Mouse (Mus musculus): ENCODE data around the gene Cklf. TPM values are rescaled to one million over a fixed set of nuclear protein-coding genes. Genes with fewer than 3 reads are reported as not detected.

Gene Cklf
- total and polyA plus RNA-seq, 3 experiments, result 20.7 to 38.8 (median 29.7) TPM

DNA sequence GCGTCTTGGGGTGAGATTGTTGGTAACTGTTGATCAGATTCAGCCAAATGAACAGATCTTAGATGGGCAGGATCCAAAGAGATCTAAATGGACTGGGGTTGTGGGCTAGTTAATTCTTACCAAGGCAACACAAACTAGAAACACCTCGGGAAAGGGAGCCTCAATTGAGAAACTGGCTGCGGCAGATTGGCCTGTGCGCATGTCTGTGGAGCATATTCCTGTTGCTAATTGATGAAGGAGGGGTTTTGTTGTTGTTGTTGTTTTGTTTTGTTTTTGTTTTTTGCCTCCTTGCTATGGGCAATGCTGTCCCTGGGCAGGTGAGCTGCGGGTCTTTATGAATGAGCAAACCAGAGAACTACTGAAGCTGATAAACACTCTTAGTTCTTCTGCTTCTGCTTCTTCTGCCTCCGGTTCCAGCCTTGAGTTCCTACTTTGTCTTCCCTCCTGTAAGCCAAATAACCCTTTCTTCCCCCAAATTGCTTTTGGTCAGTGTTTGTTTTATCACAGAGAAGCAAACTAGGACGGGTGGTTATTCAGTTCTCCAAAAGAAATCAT is 1.1 kb upstream of the Cklf start:
- no peak for DNase-seq (ENCODE audit: extremely low read depth)
- no peaks in the 10 kb centered on the region for H3K27me3 ChIP-seq (replicated peaks)
- no peak for TF ChIP-seq SIN3A (IDR thresholded peaks at IDR 0.05; ENCODE audit: low read length)
- TF ChIP-seq POLR2A (IDR thresholded peaks at IDR 0.05; ENCODE audit: low read depth, low read length), result no peak
- TF ChIP-seq MXI1 (IDR thresholded peaks at IDR 0.05; ENCODE audit: low read depth, low read length), result no peak
- peaks cover 7 to 49% of the 10 kb centered on the region in 2 experiments for H3K4me1 ChIP-seq (ENCODE audit: control insufficient read depth in 1 of 2, insufficient read depth in 2 of 2)
- dilution Hi-C loops (cut with MboI; ENCODE audit: extremely low pct_ligation_motif_present, extremely low pct_unique_long_range_greater_than_20kb, low sequenced_read_pairs) (no loop called here), in situ Hi-C loops (cut with MboI; ENCODE audit: low pct_ligation_motif_present, low pct_unique_long_range_greater_than_20kb, low sequenced_read_pairs) (loop anchor here (10.0 kb wide), 1 partner anchor 85 kb away; the partner anchor contains the start of gene Cmtm3)
- no peaks in the 10 kb centered on the region for H3K9me3 ChIP-seq (replicated peaks; ENCODE audit: low read length)
- H3K9ac ChIP-seq (ENCODE audit: insufficient read depth, low read depth), result no peak overlapping the region
- no peak overlapping the region for H3K4me2 ChIP-seq (ENCODE audit: insufficient read depth, low read depth, poor library complexity, severe bottlenecking)
- no peak overlapping the region for H3K4me3 ChIP-seq (replicated peaks in 1 of 3; ENCODE audit: low read depth in 2 of 3, low read length in 2 of 3, poor library complexity in 1 of 3)
- peaks cover 3 to 13% of the 10 kb centered on the region in 2 experiments for H3K36me3 ChIP-seq (replicated peaks in 1 of 2; ENCODE audit: control insufficient read depth in 1 of 2, insufficient read depth in 1 of 2, low read length in 1 of 2)
- H3K27ac ChIP-seq (ENCODE audit: insufficient read depth, low read depth), result no peak overlapping the region
- peaks cover 2% of the 10 kb centered on the region; the same call in 1 of the 2 replicates for H3K79me2 ChIP-seq (replicated peaks; ENCODE audit: control insufficient read depth, extremely low read depth, insufficient read depth, poor library complexity, severe bottlenecking)

DNA sequence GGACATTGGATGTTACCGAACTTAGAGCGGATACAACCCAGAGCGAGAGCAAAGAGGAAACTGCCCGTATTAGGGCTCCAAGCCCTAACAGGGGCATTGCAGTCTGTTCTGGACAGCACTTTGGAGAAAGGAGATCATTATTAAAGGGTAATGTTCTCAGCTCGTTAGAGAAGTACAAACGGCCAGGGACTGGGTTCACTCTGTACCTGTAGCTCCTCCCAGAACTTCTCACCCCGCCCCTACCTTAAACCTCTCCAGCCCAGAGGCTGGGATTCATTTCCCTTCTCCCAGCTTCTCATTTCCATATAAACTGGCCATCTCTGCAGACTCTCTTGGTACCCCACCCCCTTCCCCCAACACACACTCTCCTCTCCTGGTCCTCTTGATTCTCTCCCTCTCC is 800 bp downstream of the Cklf start:
- DNase-seq (ENCODE audit: extremely low read depth), result peak; percentile 27
- in situ Hi-C loops (cut with MboI; ENCODE audit: low pct_ligation_motif_present, low pct_unique_long_range_greater_than_20kb, low sequenced_read_pairs) (no loop called here), dilution Hi-C loops (cut with MboI; ENCODE audit: extremely low pct_ligation_motif_present, extremely low pct_unique_long_range_greater_than_20kb, low sequenced_read_pairs) (no loop called here)
- no peaks in the 10 kb centered on the region for H3K27me3 ChIP-seq (replicated peaks)
- H3K36me3 ChIP-seq (replicated peaks in 1 of 2; ENCODE audit: control insufficient read depth in 1 of 2, insufficient read depth in 1 of 2, low read length in 1 of 2), result peaks cover 0 to 14% of the 10 kb centered on the region in 2 experiments
- no peak overlapping the region for H3K27ac ChIP-seq (ENCODE audit: insufficient read depth, low read depth)
- peak overlapping the region; percentile 48 for H3K4me2 ChIP-seq (ENCODE audit: insufficient read depth, low read depth, poor library complexity, severe bottlenecking)
- peak overlapping the region; percentile 94 for H3K9ac ChIP-seq (ENCODE audit: insufficient read depth, low read depth)
- H3K9me3 ChIP-seq (replicated peaks; ENCODE audit: low read length), result no peaks in the 10 kb centered on the region
- H3K4me3 ChIP-seq (replicated peaks in 1 of 3; ENCODE audit: low read depth in 2 of 3, low read length in 2 of 3, poor library complexity in 1 of 3), result peak overlapping the region; percentile 82 to 95 (median 94)
- TF ChIP-seq BHLHE40 (IDR thresholded peaks at IDR 0.05; ENCODE audit: low read depth, low read length) (no peak), SMC3 (IDR thresholded peaks at IDR 0.05; ENCODE audit: low read depth, low read length) (no peak), JUN (IDR thresholded peaks at IDR 0.05; ENCODE audit: insufficient read depth, low read depth, low read length) (no peak), MAZ (IDR thresholded peaks at IDR 0.05; ENCODE audit: low read depth, low read length) (no peak), EP300 (IDR thresholded peaks at IDR 0.05; ENCODE audit: low read length) (no peak), ZMIZ1 (IDR thresholded peaks at IDR 0.05; ENCODE audit: low read depth, low read length) (no peak), RCOR1 (conservative IDR thresholded peaks at IDR 0.05; ENCODE audit: low read depth, low read length) (no peak), ZKSCAN1 (IDR thresholded peaks at IDR 0.05; ENCODE audit: borderline replicate concordance, low read depth, low read length) (no peak), E2F4 (IDR thresholded peaks at IDR 0.05; ENCODE audit: insufficient replicate concordance, low read depth, low read length) (no peak), USF2 (conservative IDR thresholded peaks at IDR 0.05; ENCODE audit: low read depth, low read length) (no peak), SIN3A (IDR thresholded peaks at IDR 0.05; ENCODE audit: low read length) (no peak), ETS1 (conservative IDR thresholded peaks at IDR 0.05; ENCODE audit: low read depth, low read length) (no peak), MEF2A (IDR thresholded peaks at IDR 0.05; ENCODE audit: borderline replicate concordance, low read depth, low read length) (no peak), CHD2 (IDR thresholded peaks at IDR 0.05; ENCODE audit: low read length) (no peak), JUND (conservative IDR thresholded peaks at IDR 0.05; ENCODE audit: low read depth, low read length) (no peak), IRF4 (IDR thresholded peaks at IDR 0.05; ENCODE audit: low read depth, low read length) (no peak), ELF1 (IDR thresholded peaks at IDR 0.05; ENCODE audit: low read depth, low read length) (no peak), ZC3H11A (IDR thresholded peaks at IDR 0.05; ENCODE audit: low read depth, low read length) (no peak)
- peaks cover 2% of the 10 kb centered on the region; the same call in 1 of the 2 replicates for H3K79me2 ChIP-seq (replicated peaks; ENCODE audit: control insufficient read depth, extremely low read depth, insufficient read depth, poor library complexity, severe bottlenecking)
- H3K4me1 ChIP-seq (ENCODE audit: control insufficient read depth in 1 of 2, insufficient read depth in 2 of 2), result peaks cover 6 to 38% of the 10 kb centered on the region in 2 experiments

Data from CH12.LX (cell line).